8 mouse cellular contexts compared by ENCODE assay signal in the genomic region with DNA sequence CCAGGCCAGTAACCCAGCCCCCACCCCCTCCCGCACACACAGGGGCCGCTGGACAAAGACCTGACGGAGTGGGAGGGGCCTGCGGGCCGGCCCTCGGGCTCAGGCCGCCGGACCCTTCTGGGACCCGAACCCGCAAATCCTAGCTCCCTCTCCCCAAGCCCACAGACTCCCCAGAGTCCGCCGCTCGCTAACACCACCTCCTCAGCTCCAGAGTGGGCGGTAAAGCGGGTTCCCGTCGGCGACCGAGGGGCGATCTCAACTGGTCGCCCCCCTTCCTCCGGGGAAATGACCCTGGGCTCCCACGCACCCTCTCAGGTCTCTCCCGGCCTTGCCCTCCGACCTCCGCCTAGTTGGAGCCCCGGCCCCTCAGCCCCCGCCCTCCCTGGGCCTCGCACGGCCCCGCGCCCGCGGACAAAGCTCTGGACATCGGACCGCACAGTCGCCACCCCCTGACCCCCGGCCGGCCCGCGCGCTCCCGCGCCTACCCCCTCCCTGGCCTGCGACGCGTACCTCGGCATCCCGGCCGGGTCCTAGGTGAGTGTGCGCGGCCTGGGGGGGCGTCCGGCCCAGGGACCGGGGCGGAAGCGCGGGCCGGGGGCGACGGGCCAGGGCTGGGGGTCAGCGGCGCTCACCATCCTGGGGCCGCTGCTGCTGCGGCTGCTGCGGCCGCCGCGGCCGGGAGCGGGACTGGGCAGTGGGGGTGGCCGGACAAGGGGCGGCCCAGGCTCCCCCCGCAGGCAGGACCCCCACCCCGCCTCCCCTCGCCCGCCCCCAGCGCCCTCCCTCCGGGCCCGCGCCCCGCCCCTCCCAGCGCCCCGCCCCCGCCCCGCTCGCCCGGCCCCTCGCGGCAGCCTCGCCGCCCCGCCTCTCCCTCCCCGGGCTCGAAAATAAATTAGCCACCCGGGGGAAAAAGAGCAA. TPM values are rescaled to one million over a fixed set of nuclear protein-coding genes. Genes with fewer than 3 reads are reported as not detected.
DNase-seq lines count a peak whose midpoint lies in the region; ATAC-seq and TF ChIP-seq lines count a peak whose summit lies in the region.

Fignl2 (minus strand) TSS at position 755 of the 918 bp plus-strand sequence.

- peaks cover 14% of the 10 kb centered on the region for H3K27me3 ChIP-seq in spleen, adult 2 months (ENCODE audit: control insufficient read depth, insufficient read depth, low read length)
- H3K27me3 ChIP-seq in forebrain, embryonic 11.5 days (ENCODE audit: control insufficient read depth, insufficient read depth, low read length), result no peaks in the 10 kb centered on the region
- no peaks in the 10 kb centered on the region for H3K27me3 ChIP-seq in intestine, embryonic 14.5 days (replicated peaks; ENCODE audit: control insufficient read depth, insufficient read depth, low read length)
- peaks cover 47% of the 10 kb centered on the region for H3K27me3 ChIP-seq in liver, embryonic 16.5 days (ENCODE audit: control insufficient read depth, insufficient read depth, low read depth, low read length)
- no peaks in the 10 kb centered on the region for H3K27me3 ChIP-seq in stomach, embryonic 15.5 days (replicated peaks)

- TF ChIP-seq CTCF in spleen, adult 2 months (IDR thresholded peaks at IDR 0.05; ENCODE audit: extremely low read depth, insufficient read depth, insufficient read length, insufficient replicate concordance), result no peak

- no peak for TF ChIP-seq POLR2A in spleen, adult 2 months (IDR thresholded peaks at IDR 0.05; ENCODE audit: low read depth, low read length)

- peak within 1 kb of the TSS; percentile 80 for H3K9ac ChIP-seq in forebrain, embryonic 11.5 days (ENCODE audit: low read length)
- H3K9ac ChIP-seq in intestine, embryonic 14.5 days (ENCODE audit: low read length), result peak within 1 kb of the TSS; percentile 93
- H3K9ac ChIP-seq in liver, embryonic 16.5 days (ENCODE audit: low read depth, low read length), result peak within 1 kb of the TSS; percentile 59
- H3K9ac ChIP-seq in stomach, embryonic 15.5 days, result peak within 1 kb of the TSS; percentile 77

- no peak for DNase-seq in spleen, adult 2 months (ENCODE audit: low read depth in 1 of 2, low spot score in 2 of 2)
- DNase-seq in spleen, postnatal 36 days (ENCODE audit: low spot score in 2 of 2), result no peak
- peak; percentile 78 for DNase-seq in forebrain, embryonic 11.5 days (ENCODE audit: low spot score)
- peak; percentile 70 for DNase-seq in intestine, embryonic 14.5 days (ENCODE audit: low spot score)
- DNase-seq in thymus, postnatal 0 days (ENCODE audit: low spot score), result no peak
- DNase-seq in cerebellum, adult 11-12 months, result no peak

- no peaks in the 10 kb centered on the region for H3K9me3 ChIP-seq in forebrain, embryonic 11.5 days (ENCODE audit: control insufficient read depth, low read length)
- H3K9me3 ChIP-seq in intestine, embryonic 14.5 days (ENCODE audit: control insufficient read depth, low read length), result no peaks in the 10 kb centered on the region
- no peaks in the 10 kb centered on the region for H3K9me3 ChIP-seq in liver, embryonic 16.5 days (replicated peaks; ENCODE audit: control insufficient read depth, low read length)
- H3K9me3 ChIP-seq in stomach, embryonic 15.5 days, result no peaks in the 10 kb centered on the region

- H3K4me1 ChIP-seq in spleen, adult 2 months (ENCODE audit: control insufficient read depth, insufficient read depth, insufficient read length), result peaks cover 2% of the 10 kb centered on the region; the same call in 1 of the 2 replicates
- peaks cover 19% of the 10 kb centered on the region for H3K4me1 ChIP-seq in forebrain, embryonic 11.5 days (replicated peaks; ENCODE audit: control insufficient read depth, insufficient read depth, low read length)
- H3K4me1 ChIP-seq in intestine, embryonic 14.5 days (replicated peaks; ENCODE audit: control insufficient read depth, insufficient read depth, low read length), result peaks cover 46% of the 10 kb centered on the region
- H3K4me1 ChIP-seq in liver, embryonic 16.5 days (ENCODE audit: control insufficient read depth, low read depth, low read length), result peaks cover 4% of the 10 kb centered on the region
- H3K4me1 ChIP-seq in stomach, embryonic 15.5 days, result peaks cover 36% of the 10 kb centered on the region

- no peak within 1 kb of the TSS; the same call in 1 of the 2 replicates for H3K27ac ChIP-seq in spleen, adult 2 months (ENCODE audit: insufficient read depth, low read length)
- H3K27ac ChIP-seq in forebrain, embryonic 11.5 days (ENCODE audit: low read depth, low read length), result peak within 1 kb of the TSS; percentile 88
- peak within 1 kb of the TSS; percentile 88 for H3K27ac ChIP-seq in intestine, embryonic 14.5 days (ENCODE audit: low read depth)
- peak within 1 kb of the TSS; percentile 82 for H3K27ac ChIP-seq in liver, embryonic 16.5 days (ENCODE audit: low read length)
- peak within 1 kb of the TSS; percentile 87 for H3K27ac ChIP-seq in stomach, embryonic 15.5 days

- peak within 1 kb of the TSS; percentile 84 for H3K4me2 ChIP-seq in forebrain, embryonic 11.5 days (ENCODE audit: low read depth, low read length, severe bottlenecking)
- peak within 1 kb of the TSS; percentile 70 for H3K4me2 ChIP-seq in intestine, embryonic 14.5 days (ENCODE audit: low read length)
- H3K4me2 ChIP-seq in liver, embryonic 16.5 days (ENCODE audit: low read depth, low read length), result peak within 1 kb of the TSS; percentile 52
- H3K4me2 ChIP-seq in stomach, embryonic 15.5 days, result peak within 1 kb of the TSS; percentile 83

- H3K36me3 ChIP-seq in spleen, adult 2 months (ENCODE audit: control insufficient read depth, insufficient read depth, low read length), result no peaks in the 10 kb centered on the region
- no peaks in the 10 kb centered on the region for H3K36me3 ChIP-seq in forebrain, embryonic 11.5 days (ENCODE audit: control insufficient read depth, insufficient read depth, low read length)
- H3K36me3 ChIP-seq in intestine, embryonic 14.5 days (ENCODE audit: control insufficient read depth, insufficient read depth, low read length), result no peaks in the 10 kb centered on the region
- H3K36me3 ChIP-seq in liver, embryonic 16.5 days (ENCODE audit: control insufficient read depth, insufficient read depth), result no peaks in the 10 kb centered on the region
- H3K36me3 ChIP-seq in stomach, embryonic 15.5 days, result no peaks in the 10 kb centered on the region

- WGBS in spleen, adult 2 months, result 5% methylated on average over 62 of the region's 96 CpGs
- WGBS in forebrain, embryonic 11.5 days, result under 1% methylated on average over 56 of the region's 96 CpGs
- 1% methylated on average over 66 of the region's 96 CpGs for WGBS in intestine, embryonic 14.5 days
- 1% methylated on average over 49 of the region's 96 CpGs for WGBS in liver, embryonic 16.5 days (ENCODE audit: insufficient replicate concordance)
- under 1% methylated on average over 65 of the region's 96 CpGs for WGBS in stomach, embryonic 15.5 days

- ATAC-seq in forebrain, embryonic 11.5 days (replicated peaks; ENCODE audit: low FRiP score), result peak; percentile 34
- peak; percentile 41 for ATAC-seq in intestine, embryonic 14.5 days (replicated peaks; ENCODE audit: low FRiP score, low TSS enrichment, low read depth)
- peak; percentile 52 for ATAC-seq in liver, embryonic 16.5 days (ENCODE audit: low read depth)
- ATAC-seq in stomach, embryonic 15.5 days (ENCODE audit: insufficient read depth, low FRiP score, low read depth), result peak; percentile 12; the same call in 1 of the 2 replicates

- H3K4me3 ChIP-seq in spleen, adult 2 months (ENCODE audit: extremely low read depth, insufficient read depth, insufficient read length), result peak within 1 kb of the TSS; percentile 57; the same call in 1 of the 2 replicates
- H3K4me3 ChIP-seq in forebrain, embryonic 11.5 days (ENCODE audit: low read depth, low read length), result peak within 1 kb of the TSS; percentile 86
- H3K4me3 ChIP-seq in intestine, embryonic 14.5 days (ENCODE audit: low read depth, low read length), result peak within 1 kb of the TSS; percentile 80
- peak within 1 kb of the TSS; percentile 62 for H3K4me3 ChIP-seq in liver, embryonic 16.5 days (ENCODE audit: low read depth, low read length)
- peak within 1 kb of the TSS; percentile 79 for H3K4me3 ChIP-seq in stomach, embryonic 15.5 days (replicated peaks)

RNA-seq across cellular contexts. Expression of gene Fignl2, which starts in this region (rescaled TPM):
- polyA plus RNA-seq in spleen, adult 2 months (2012; rRNA removed), result 2.2 and 2.6 TPM in 2 replicates
- 0.52 and 0.76 TPM in 2 replicates for polyA plus RNA-seq in forebrain, embryonic 11.5 days (2014; fragmentation: Nextera tagmentation; extraction: Ambion mirVana)
- 0.43 and 0.55 TPM in 2 replicates for polyA plus RNA-seq in intestine, embryonic 14.5 days (2014; fragmentation: Nextera tagmentation; extraction: Ambion mirVana)
- polyA plus RNA-seq in liver, embryonic 16.5 days (2015; fragmentation: Nextera tagmentation; extraction: Ambion mirVana), result 0.07 TPM in 2 replicates
- polyA plus RNA-seq in stomach, embryonic 15.5 days (2015; fragmentation: Nextera tagmentation; extraction: Ambion mirVana), result 0.19 and 0.21 TPM in 2 replicates
- 0.04 TPM in 2 replicates for polyA plus RNA-seq in thymus, postnatal 0 days (2015; fragmentation: Nextera tagmentation; extraction: Ambion mirVana)

Comparison
In these comparisons a context has a peak if more than half of its experiments do, and no peak if none do; other contexts are left out.
1. Peak in DNase-seq, ATAC-seq, H3K4me3 ChIP-seq, H3K27ac ChIP-seq, H3K9ac ChIP-seq and H3K4me2 ChIP-seq in forebrain, embryonic 11.5 days; RNA of the gene not detected or under 1 TPM.
2. Peak in DNase-seq, ATAC-seq, H3K4me3 ChIP-seq, H3K27ac ChIP-seq, H3K9ac ChIP-seq and H3K4me2 ChIP-seq in intestine, embryonic 14.5 days; RNA of the gene not detected or under 1 TPM.
3. Peak in ATAC-seq, H3K4me3 ChIP-seq, H3K27ac ChIP-seq, H3K9ac ChIP-seq and H3K4me2 ChIP-seq in liver, embryonic 16.5 days; RNA of the gene not detected or under 1 TPM.
4. Peak in ATAC-seq, H3K4me3 ChIP-seq, H3K27ac ChIP-seq, H3K9ac ChIP-seq and H3K4me2 ChIP-seq in stomach, embryonic 15.5 days; RNA of the gene not detected or under 1 TPM.